Mouse (Mus musculus): ENCODE data around the gene Odf2. TPM values are rescaled to one million over a fixed set of nuclear protein-coding genes. Genes with fewer than 3 reads are reported as not detected.

Gene Odf2
- polyA plus RNA-seq, 1 experiment = 37.8 TPM

DNA sequence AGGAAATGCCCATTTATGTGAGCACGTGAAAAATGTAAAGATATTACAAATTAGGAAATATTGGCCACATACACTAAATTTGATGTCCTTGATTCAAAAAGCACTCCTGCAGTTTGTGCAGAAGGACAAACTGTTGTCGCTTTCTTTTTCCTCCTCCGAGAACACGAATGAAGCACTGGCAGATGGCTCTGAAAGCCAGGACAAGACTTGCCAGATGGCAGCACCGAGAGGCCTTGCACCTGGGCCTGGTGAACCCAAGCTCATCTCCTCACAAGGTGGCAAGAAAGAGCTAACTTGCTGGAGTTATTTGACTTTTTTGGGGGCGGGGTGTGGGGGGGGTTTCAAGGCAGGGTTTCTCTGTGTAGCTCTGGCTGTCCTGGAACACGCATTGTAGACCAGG lies 51.8 kb downstream of the Odf2 start:
- peaks cover 5% of the 10 kb centered on the region for H3K79me2 ChIP-seq (ENCODE audit: control insufficient read depth, insufficient read depth)
- TF ChIP-seq USF1 (IDR thresholded peaks at IDR 0.05; ENCODE audit: low read depth) = no peak
- no peak for TF ChIP-seq MAX (IDR thresholded peaks at IDR 0.05; ENCODE audit: low read depth)
- TF ChIP-seq E2F4 (IDR thresholded peaks at IDR 0.05; ENCODE audit: insufficient read depth) = no peak
- no peak for TF ChIP-seq POLR2A (IDR thresholded peaks at IDR 0.05; ENCODE audit: insufficient read length, low read depth)
- no peak for TF ChIP-seq MYOG (IDR thresholded peaks at IDR 0.05; ENCODE audit: control insufficient read depth in 1 of 3, insufficient read depth in 1 of 3, insufficient read length in 2 of 3, low read depth in 2 of 3)
- no peak for TF ChIP-seq TCF3 (IDR thresholded peaks at IDR 0.05; ENCODE audit: insufficient read length, low read depth)
- TF ChIP-seq REST (IDR thresholded peaks at IDR 0.05; ENCODE audit: insufficient read depth, insufficient read length) = no peak
- TF ChIP-seq MYOD1 (IDR thresholded peaks at IDR 0.05; ENCODE audit: control insufficient read depth in 1 of 3, insufficient read length in 2 of 3, low read depth in 2 of 3) = no peak
- TF ChIP-seq SRF (IDR thresholded peaks at IDR 0.05; ENCODE audit: control insufficient read depth, insufficient read length, low read depth) = no peak
- TF ChIP-seq POLR2AphosphoS2 (IDR thresholded peaks at IDR 0.05; ENCODE audit: insufficient read length, low read depth) = no peak
- no peak for TF ChIP-seq TCF12 (IDR thresholded peaks at IDR 0.05; ENCODE audit: insufficient read depth, poor library complexity, severe bottlenecking)
- no peak for TF ChIP-seq CEBPB (IDR thresholded peaks at IDR 0.05; ENCODE audit: insufficient read depth, poor library complexity, severe bottlenecking)
- H3K4me2 ChIP-seq (ENCODE audit: low read depth) = no peak overlapping the region
- no peak overlapping the region for H3K4me3 ChIP-seq
- H3K27me3 ChIP-seq (ENCODE audit: control insufficient read depth, insufficient read depth, insufficient read length) = no peaks in the 10 kb centered on the region
- H3K36me3 ChIP-seq (ENCODE audit: control insufficient read depth, insufficient read depth) = no peaks in the 10 kb centered on the region
- H3ac ChIP-seq (ENCODE audit: control insufficient read depth, insufficient read length) = no peak overlapping the region

DNA sequence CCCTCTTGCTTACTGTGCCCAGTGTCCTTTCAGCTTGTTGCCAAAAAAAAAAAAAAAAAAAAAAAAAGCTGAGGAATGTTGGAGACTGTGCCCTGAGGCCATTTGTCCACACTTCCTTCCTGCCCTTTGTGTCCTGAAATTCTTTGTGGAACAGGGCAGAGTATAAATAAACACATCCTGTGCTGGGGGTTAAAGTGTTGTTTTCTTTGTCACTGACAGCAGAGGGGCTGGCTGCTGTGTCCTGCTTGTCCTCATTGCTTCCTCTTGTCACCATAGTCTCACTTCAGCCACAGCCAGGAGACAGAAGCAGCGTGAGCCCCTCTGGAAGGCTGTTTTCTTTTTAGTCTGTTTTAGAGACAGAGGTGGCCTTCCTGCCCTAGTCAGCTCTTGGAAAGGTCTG lies 55.7 kb downstream of the Odf2 start:
- Histone ChIP-seq H3K27me3 (ENCODE audit: control insufficient read depth, insufficient read depth, insufficient read length) (no peaks in the 10 kb centered on the region), H3K4me3 (no peak overlapping the region), H3K4me2 (ENCODE audit: low read depth) (no peak overlapping the region), H3ac (ENCODE audit: control insufficient read depth, insufficient read length) (no peak overlapping the region), H3K36me3 (ENCODE audit: control insufficient read depth, insufficient read depth) (peaks cover 29% of the 10 kb centered on the region), H3K79me2 (ENCODE audit: control insufficient read depth, insufficient read depth) (no peaks in the 10 kb centered on the region)
- no peak for TF ChIP-seq E2F4 (IDR thresholded peaks at IDR 0.05; ENCODE audit: insufficient read depth)
- TF ChIP-seq MYOD1 (IDR thresholded peaks at IDR 0.05; ENCODE audit: control insufficient read depth in 1 of 3, insufficient read length in 2 of 3, low read depth in 2 of 3) = no peak
- TF ChIP-seq TCF12 (IDR thresholded peaks at IDR 0.05; ENCODE audit: insufficient read depth, poor library complexity, severe bottlenecking) = no peak
- no peak for TF ChIP-seq REST (IDR thresholded peaks at IDR 0.05; ENCODE audit: insufficient read depth, insufficient read length)
- TF ChIP-seq TCF3 (IDR thresholded peaks at IDR 0.05; ENCODE audit: insufficient read length, low read depth) = no peak
- TF ChIP-seq USF1 (IDR thresholded peaks at IDR 0.05; ENCODE audit: low read depth) = no peak
- TF ChIP-seq POLR2A (IDR thresholded peaks at IDR 0.05; ENCODE audit: insufficient read length, low read depth) = no peak
- TF ChIP-seq SRF (IDR thresholded peaks at IDR 0.05; ENCODE audit: control insufficient read depth, insufficient read length, low read depth) = no peak
- no peak for TF ChIP-seq POLR2AphosphoS2 (IDR thresholded peaks at IDR 0.05; ENCODE audit: insufficient read length, low read depth)
- TF ChIP-seq MAX (IDR thresholded peaks at IDR 0.05; ENCODE audit: low read depth) = no peak
- TF ChIP-seq CEBPB (IDR thresholded peaks at IDR 0.05; ENCODE audit: insufficient read depth, poor library complexity, severe bottlenecking) = no peak

DNA sequence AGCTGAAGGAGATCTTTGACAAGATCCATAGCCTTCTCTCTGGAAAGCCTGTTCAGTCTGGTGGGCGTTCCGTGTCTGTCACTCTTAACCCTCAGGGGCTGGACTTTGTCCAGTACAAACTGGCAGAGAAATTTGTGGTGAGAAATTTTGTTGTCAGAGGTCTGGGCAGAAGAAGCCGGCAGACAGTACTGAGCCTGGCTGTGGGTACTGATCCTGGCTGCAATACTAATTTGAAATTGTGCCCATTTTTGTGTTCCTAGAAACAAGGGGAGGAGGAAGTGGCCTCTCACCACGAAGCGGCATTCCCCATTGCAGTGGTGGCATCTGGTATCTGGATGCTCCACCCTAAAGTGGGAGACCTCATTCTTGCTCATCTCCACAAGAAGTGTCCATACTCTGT lies 59.9 kb downstream of the Odf2 start:
- TF ChIP-seq POLR2AphosphoS2 (IDR thresholded peaks at IDR 0.05; ENCODE audit: insufficient read length, low read depth) (no peak), TCF3 (IDR thresholded peaks at IDR 0.05; ENCODE audit: insufficient read length, low read depth) (no peak), REST (IDR thresholded peaks at IDR 0.05; ENCODE audit: insufficient read depth, insufficient read length) (no peak), CEBPB (IDR thresholded peaks at IDR 0.05; ENCODE audit: insufficient read depth, poor library complexity, severe bottlenecking) (no peak), E2F4 (IDR thresholded peaks at IDR 0.05; ENCODE audit: insufficient read depth) (no peak), SRF (IDR thresholded peaks at IDR 0.05; ENCODE audit: control insufficient read depth, insufficient read length, low read depth) (no peak), MYOD1 (IDR thresholded peaks at IDR 0.05; ENCODE audit: control insufficient read depth in 1 of 3, insufficient read length in 2 of 3, low read depth in 2 of 3) (no peak), MAX (IDR thresholded peaks at IDR 0.05; ENCODE audit: low read depth) (no peak)
- no peak overlapping the region for H3ac ChIP-seq (ENCODE audit: control insufficient read depth, insufficient read length)
- H3K79me2 ChIP-seq (ENCODE audit: control insufficient read depth, insufficient read depth) = no peaks in the 10 kb centered on the region
- no peak overlapping the region for H3K4me3 ChIP-seq
- H3K36me3 ChIP-seq (ENCODE audit: control insufficient read depth, insufficient read depth) = peaks cover 58% of the 10 kb centered on the region
- H3K4me2 ChIP-seq (ENCODE audit: low read depth) = no peak overlapping the region
- H3K27me3 ChIP-seq (ENCODE audit: control insufficient read depth, insufficient read depth, insufficient read length) = no peaks in the 10 kb centered on the region

DNA sequence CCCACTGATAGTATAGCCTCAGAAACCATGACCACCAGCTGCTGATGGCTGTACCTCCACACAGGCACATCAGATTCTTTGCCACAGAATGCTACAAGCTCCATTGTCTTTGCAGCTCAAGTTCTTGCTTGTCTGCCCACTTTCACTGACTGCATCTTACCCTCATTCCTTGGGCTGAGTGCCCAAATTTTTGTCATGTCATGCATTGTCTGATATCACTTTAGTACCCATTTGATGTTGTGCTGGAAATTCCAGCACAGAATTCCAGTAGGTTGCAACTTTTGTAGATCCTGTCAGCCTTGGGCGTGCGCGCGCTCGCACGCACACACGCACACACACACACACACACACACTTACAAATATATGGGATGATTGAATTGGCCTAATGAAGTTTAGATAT lies 72.2 kb downstream of the Odf2 start:
- peaks cover 5% of the 10 kb centered on the region for H3K36me3 ChIP-seq (ENCODE audit: control insufficient read depth, insufficient read depth)
- H3K4me3 ChIP-seq = no peak overlapping the region
- peaks cover 5% of the 10 kb centered on the region for H3K79me2 ChIP-seq (ENCODE audit: control insufficient read depth, insufficient read depth)
- H3K27me3 ChIP-seq (ENCODE audit: control insufficient read depth, insufficient read depth, insufficient read length) = no peaks in the 10 kb centered on the region
- no peak overlapping the region for H3K4me2 ChIP-seq (ENCODE audit: low read depth)
- H3ac ChIP-seq (ENCODE audit: control insufficient read depth, insufficient read length) = no peak overlapping the region
- TF ChIP-seq TCF12 (IDR thresholded peaks at IDR 0.05; ENCODE audit: insufficient read depth, poor library complexity, severe bottlenecking) (no peak), MAX (IDR thresholded peaks at IDR 0.05; ENCODE audit: low read depth) (no peak), MYOG (IDR thresholded peaks at IDR 0.05; ENCODE audit: control insufficient read depth in 1 of 3, insufficient read depth in 1 of 3, insufficient read length in 2 of 3, low read depth in 2 of 3) (no peak), SRF (IDR thresholded peaks at IDR 0.05; ENCODE audit: control insufficient read depth, insufficient read length, low read depth) (no peak), E2F4 (IDR thresholded peaks at IDR 0.05; ENCODE audit: insufficient read depth) (no peak), POLR2AphosphoS2 (IDR thresholded peaks at IDR 0.05; ENCODE audit: insufficient read length, low read depth) (no peak), CEBPB (IDR thresholded peaks at IDR 0.05; ENCODE audit: insufficient read depth, poor library complexity, severe bottlenecking) (no peak), REST (IDR thresholded peaks at IDR 0.05; ENCODE audit: insufficient read depth, insufficient read length) (no peak), POLR2A (IDR thresholded peaks at IDR 0.05; ENCODE audit: insufficient read length, low read depth) (no peak), TCF3 (IDR thresholded peaks at IDR 0.05; ENCODE audit: insufficient read length, low read depth) (no peak), USF1 (IDR thresholded peaks at IDR 0.05; ENCODE audit: low read depth) (no peak), MYOD1 (IDR thresholded peaks at IDR 0.05; ENCODE audit: control insufficient read depth in 1 of 3, insufficient read length in 2 of 3, low read depth in 2 of 3) (no peak)

Measured in myocyte (in vitro differentiated cells).